Mouse (Mus musculus) liver, embryonic 12.5 days (tissue): ENCODE measurements around the gene Ap3d1. TPM values are rescaled to one million over a fixed set of nuclear protein-coding genes. Genes with fewer than 3 reads are reported as not detected.

ENCODE experiments used
- ATAC-seq: fragments of 200-750 bp; cut with Nextera tagmentation; 2 replicates; pipeline ENCODE4 v1.8.0; 2017; ENCODE audit warnings: moderate number of reproducible peaks, mild to moderate bottlenecking, moderate library complexity
- H3K27ac ChIP-seq: fragments of 300-500 bp; sonication (generic); 2 replicates; pipeline ENCODE4 v1.5.1; 2016; ENCODE audit warnings: mild to moderate bottlenecking
- H3K27me3 ChIP-seq: fragments of 300-500 bp; sonication (generic); replicated peaks from 2 replicates; pipeline ENCODE4 v1.6.1; 2016; ENCODE audit warnings: mild to moderate bottlenecking, moderate library complexity
- H3K36me3 ChIP-seq: fragments of 300-500 bp; sonication (generic); 2 replicates; pipeline ENCODE4 v1.6.1; 2016; ENCODE audit warnings: mild to moderate bottlenecking, moderate library complexity
- H3K4me1 ChIP-seq: fragments of 300-500 bp; sonication (generic); 2 replicates; pipeline ENCODE4 v1.6.1; 2016
- H3K4me2 ChIP-seq: fragments of 300-500 bp; sonication (generic); 2 replicates; pipeline ENCODE4 v1.6.1; 2016; ENCODE audit warnings: mild to moderate bottlenecking, moderate library complexity
- H3K4me3 ChIP-seq: fragments of 300-500 bp; sonication (generic); 2 replicates; pipeline ENCODE4 v1.5.1; 2016; ENCODE audit warnings: mild to moderate bottlenecking, moderate library complexity
- H3K9ac ChIP-seq: fragments of 300-500 bp; sonication (generic); 2 replicates; pipeline ENCODE4 v1.6.1; 2016; ENCODE audit warnings: mild to moderate bottlenecking, moderate library complexity
- H3K9me3 ChIP-seq: fragments of 300-500 bp; sonication (generic); replicated peaks from 2 replicates; pipeline ENCODE4 v1.6.1; 2016; ENCODE audit warnings: mild to moderate bottlenecking, moderate library complexity
- WGBS: fragments of 180-500 bp; shearing (Covaris S2); methylation state at CpG from one replicate; pipeline ENCODE4 v1.1.7; 2016; ENCODE audit not compliant: insufficient replicate concordance; 5-methylcytosine and 5-hydroxymethylcytosine counted together
- polyA plus RNA-seq: library from polyadenylated mRNA; unstranded; fragments of >200 nt; fragmentation: Nextera tagmentation; extraction: Ambion mirVana; gene quantifications from 2 replicates; pipeline ENCODE4 v1.2.1, GENCODE M21; 2016

The Ap3d1 gene
- polyA plus RNA-seq, 1 experiment from 2014 or later: 38.2 TPM

GRCm38 (mm10) chr10:80677128-80677875 is 64.8 kb downstream of the Ap3d1 start:
- H3K27ac ChIP-seq: peak overlapping the region; percentile 100
- H3K4me2 ChIP-seq: peak overlapping the region; percentile 92
- no peak for ATAC-seq
- H3K4me3 ChIP-seq: peak overlapping the region; percentile 91
- H3K36me3 ChIP-seq: peaks cover 20% of the 10 kb centered on the region
- H3K9ac ChIP-seq: peak overlapping the region; percentile 90
- H3K4me1 ChIP-seq: peaks cover 72% of the 10 kb centered on the region
- WGBS: 7% methylated on average over 9 of the region's 9 CpGs
- no peaks in the 10 kb centered on the region for H3K27me3 ChIP-seq
- H3K9me3 ChIP-seq: no peaks in the 10 kb centered on the region

- under 1% methylated on average over 49 of the region's 78 CpGs for WGBS
- ATAC-seq: peak; percentile 85
- H3K9me3 ChIP-seq: no peaks in the 10 kb centered on the region
- peak overlapping the region; percentile 92 for H3K4me2 ChIP-seq
- peak overlapping the region; percentile 91 for H3K4me3 ChIP-seq
- H3K9ac ChIP-seq: peak overlapping the region; percentile 98
- peaks cover 81% of the 10 kb centered on the region for H3K4me1 ChIP-seq
- peak overlapping the region; percentile 100 for H3K27ac ChIP-seq
- peaks cover 29% of the 10 kb centered on the region for H3K36me3 ChIP-seq
- H3K27me3 ChIP-seq: no peaks in the 10 kb centered on the region
Observed at GRCm38 (mm10) chr10:80676198-80676928, 65.7 kb downstream of the Ap3d1 start.

GRCm38 (mm10) chr10:80675405-80676197 is 66.5 kb downstream of the Ap3d1 start:
- Histone ChIP-seq H3K36me3 (peaks cover 37% of the 10 kb centered on the region), H3K4me3 (peak overlapping the region; percentile 91), H3K9ac (peak overlapping the region; percentile 98), H3K4me1 (peaks cover 84% of the 10 kb centered on the region), H3K9me3 (no peaks in the 10 kb centered on the region), H3K4me2 (peak overlapping the region; percentile 92), H3K27me3 (no peaks in the 10 kb centered on the region), H3K27ac (peak overlapping the region; percentile 100)
- WGBS: under 1% methylated on average over 31 of the region's 54 CpGs
- ATAC-seq: no peak

GRCm38 (mm10) chr10:80674851-80675404 is 67.1 kb downstream of the Ap3d1 start:
- WGBS: 14% methylated on average over 6 of the region's 6 CpGs
- Histone ChIP-seq H3K27me3 (no peaks in the 10 kb centered on the region), H3K9me3 (no peaks in the 10 kb centered on the region), H3K4me3 (peak overlapping the region; percentile 91), H3K36me3 (peaks cover 43% of the 10 kb centered on the region), H3K27ac (peak overlapping the region; percentile 100), H3K4me2 (peak overlapping the region; percentile 92), H3K9ac (peak overlapping the region; percentile 98), H3K4me1 (peaks cover 83% of the 10 kb centered on the region)
- no peak for ATAC-seq

GRCm38 (mm10) chr10:80674161-80674711 is 67.8 kb downstream of the Ap3d1 start:
- ATAC-seq: no peak
- H3K36me3 ChIP-seq: peaks cover 50% of the 10 kb centered on the region
- H3K27ac ChIP-seq: peak overlapping the region; percentile 100
- WGBS: 60% methylated on average over 5 of the region's 5 CpGs
- peak overlapping the region; percentile 91 for H3K4me3 ChIP-seq
- H3K4me2 ChIP-seq: peak overlapping the region; percentile 92
- H3K27me3 ChIP-seq: no peaks in the 10 kb centered on the region
- H3K9me3 ChIP-seq: no peaks in the 10 kb centered on the region
- peak overlapping the region; percentile 98 for H3K9ac ChIP-seq
- H3K4me1 ChIP-seq: peaks cover 79% of the 10 kb centered on the region

- peak overlapping the region; percentile 92 for H3K4me2 ChIP-seq
- peak overlapping the region; percentile 98 for H3K9ac ChIP-seq
- H3K4me3 ChIP-seq: peak overlapping the region; percentile 91
- H3K4me1 ChIP-seq: peaks cover 74% of the 10 kb centered on the region
- peaks cover 56% of the 10 kb centered on the region for H3K36me3 ChIP-seq
- WGBS: 75% methylated on average over 3 of the region's 3 CpGs
- no peaks in the 10 kb centered on the region for H3K9me3 ChIP-seq
- H3K27ac ChIP-seq: peak overlapping the region; percentile 57
- ATAC-seq: no peak
- no peaks in the 10 kb centered on the region for H3K27me3 ChIP-seq
Observed at GRCm38 (mm10) chr10:80673690-80674089, 68.4 kb downstream of the Ap3d1 start.

- no peaks in the 10 kb centered on the region for H3K27me3 ChIP-seq
- no peak overlapping the region for H3K4me3 ChIP-seq
- H3K9me3 ChIP-seq: no peaks in the 10 kb centered on the region
- peak overlapping the region; percentile 98; the same call in 1 of the 2 replicates for H3K9ac ChIP-seq
- H3K36me3 ChIP-seq: peaks cover 71% of the 10 kb centered on the region
- H3K4me1 ChIP-seq: peaks cover 60% of the 10 kb centered on the region
- WGBS: 79% methylated on average over 11 of the region's 11 CpGs
- no peak for ATAC-seq
- 0 out of 2 replicates have a peak overlapping the region, but pooled peaks have one; percentile 92 for H3K4me2 ChIP-seq
- H3K27ac ChIP-seq: no peak overlapping the region
Observed at GRCm38 (mm10) chr10:80671936-80672690, 70.0 kb downstream of the Ap3d1 start.

GRCm38 (mm10) chr10:80671251-80671650 is 70.8 kb downstream of the Ap3d1 start:
- peaks cover 63% of the 10 kb centered on the region for H3K4me1 ChIP-seq
- H3K4me2 ChIP-seq: no peak overlapping the region
- no peak for ATAC-seq
- no peaks in the 10 kb centered on the region for H3K9me3 ChIP-seq
- H3K36me3 ChIP-seq: peaks cover 80% of the 10 kb centered on the region
- 82% methylated on average over 4 of the region's 4 CpGs for WGBS
- peak overlapping the region; percentile 24; the same call in 1 of the 2 replicates for H3K27ac ChIP-seq
- H3K4me3 ChIP-seq: no peak overlapping the region
- no peaks in the 10 kb centered on the region for H3K27me3 ChIP-seq
- no peak overlapping the region; the same call in 1 of the 2 replicates for H3K9ac ChIP-seq

- Histone ChIP-seq H3K9me3 (no peaks in the 10 kb centered on the region), H3K4me1 (peaks cover 70% of the 10 kb centered on the region), H3K27me3 (no peaks in the 10 kb centered on the region), H3K4me3 (no peak overlapping the region), H3K4me2 (no peak overlapping the region), H3K9ac (no peak overlapping the region), H3K27ac (0 out of 2 replicates have a peak overlapping the region, but pooled peaks have one; percentile 4), H3K36me3 (peaks cover 87% of the 10 kb centered on the region)
- WGBS: 90% methylated on average over 2 of the region's 2 CpGs
- ATAC-seq: no peak
Observed at GRCm38 (mm10) chr10:80670531-80670930, 71.5 kb downstream of the Ap3d1 start.

GRCm38 (mm10) chr10:80669737-80670485 is 72.2 kb downstream of the Ap3d1 start:
- Histone ChIP-seq H3K27me3 (no peaks in the 10 kb centered on the region), H3K4me1 (peaks cover 70% of the 10 kb centered on the region), H3K9me3 (no peaks in the 10 kb centered on the region), H3K4me2 (no peak overlapping the region), H3K4me3 (no peak overlapping the region), H3K9ac (no peak overlapping the region), H3K36me3 (peaks cover 91% of the 10 kb centered on the region), H3K27ac (0 out of 2 replicates have a peak overlapping the region, but pooled peaks have one; percentile 4)
- no peak for ATAC-seq
- WGBS: 91% methylated on average over 7 of the region's 7 CpGs
